Comparison of ENCODE assay signal across 8 mouse cellular contexts in the genomic region with DNA sequence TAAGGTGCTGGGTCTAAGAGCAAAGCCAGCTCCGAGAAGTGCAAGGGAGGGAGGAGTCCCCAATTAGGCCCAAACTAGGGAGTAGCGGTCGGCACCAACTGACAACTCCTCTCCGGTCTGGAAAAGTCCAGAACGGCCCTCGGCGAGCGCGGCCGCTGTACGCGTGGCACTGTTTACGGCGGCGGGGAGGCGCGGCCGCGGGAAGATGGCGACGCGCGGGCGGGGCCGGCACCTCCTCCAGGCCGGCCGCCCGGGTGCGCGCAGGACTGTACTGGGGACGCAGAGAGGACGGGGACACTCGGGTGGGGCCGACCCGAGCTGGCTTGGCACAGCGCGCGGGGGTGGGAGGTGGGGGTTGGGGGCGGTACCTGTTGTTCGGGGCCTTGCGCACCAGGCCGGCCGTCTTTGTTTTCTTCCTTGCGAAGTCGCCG. TPM values are rescaled to one million over a fixed set of nuclear protein-coding genes. Genes with fewer than 3 reads are reported as not detected.
A peak's percentile ranks its signal among the peaks of the same experiment; 100 is the strongest.
DNase-seq lines count a peak whose midpoint lies in the region; ATAC-seq and TF ChIP-seq lines count a peak whose summit lies in the region.

No protein-coding gene starts in this region.

- TF ChIP-seq CTCF in lung, postnatal 0 days (IDR thresholded peaks at IDR 0.05), result no peak

- H3K4me3 ChIP-seq in embryonic facial prominence, embryonic 10.5 days, result peak overlapping the region; percentile 95
- H3K4me3 ChIP-seq in heart, embryonic 11.5 days (ENCODE audit: low read depth, low read length), result peak overlapping the region; percentile 92
- peak overlapping the region; percentile 67 for H3K4me3 ChIP-seq in kidney, embryonic 15.5 days (replicated peaks)
- peak overlapping the region; percentile 89 for H3K4me3 ChIP-seq in lung, postnatal 0 days (ENCODE audit: low read depth, low read length)

- peaks cover 20% of the 10 kb centered on the region for H3K36me3 ChIP-seq in embryonic facial prominence, embryonic 10.5 days (replicated peaks)
- peaks cover 3% of the 10 kb centered on the region; the same call in 1 of the 2 replicates for H3K36me3 ChIP-seq in heart, embryonic 11.5 days (ENCODE audit: control insufficient read depth, insufficient read depth, low read length)
- H3K36me3 ChIP-seq in kidney, embryonic 15.5 days, result peaks cover 19% of the 10 kb centered on the region
- peaks cover 6% of the 10 kb centered on the region for H3K36me3 ChIP-seq in lung, postnatal 0 days (ENCODE audit: insufficient read depth, low read length)

- H3K4me2 ChIP-seq in heart, embryonic 11.5 days, result peak overlapping the region; percentile 90
- H3K4me2 ChIP-seq in kidney, embryonic 15.5 days, result peak overlapping the region; percentile 65
- peak overlapping the region; percentile 97 for H3K4me2 ChIP-seq in lung, postnatal 0 days (replicated peaks; ENCODE audit: low read depth, low read length)

- WGBS in embryonic facial prominence, embryonic 10.5 days, result under 1% methylated on average over 46 of the region's 46 CpGs
- WGBS in heart, embryonic 11.5 days (ENCODE audit: insufficient replicate concordance), result under 1% methylated on average over 43 of the region's 46 CpGs
- under 1% methylated on average over 46 of the region's 46 CpGs for WGBS in kidney, embryonic 15.5 days
- under 1% methylated on average over 33 of the region's 46 CpGs for WGBS in lung, postnatal 0 days

- peaks cover 48% of the 10 kb centered on the region for H3K4me1 ChIP-seq in embryonic facial prominence, embryonic 10.5 days
- peaks cover 51% of the 10 kb centered on the region for H3K4me1 ChIP-seq in heart, embryonic 11.5 days (ENCODE audit: control insufficient read depth, insufficient read depth, low read length)
- peaks cover 57% of the 10 kb centered on the region for H3K4me1 ChIP-seq in kidney, embryonic 15.5 days
- H3K4me1 ChIP-seq in lung, postnatal 0 days (ENCODE audit: insufficient read depth, low read depth, low read length), result peaks cover 52% of the 10 kb centered on the region

- H3K27me3 ChIP-seq in embryonic facial prominence, embryonic 10.5 days (replicated peaks; ENCODE audit: low read depth, poor library complexity, severe bottlenecking), result peaks cover 16% of the 10 kb centered on the region; the same call in 1 of the 2 replicates
- no peaks in the 10 kb centered on the region for H3K27me3 ChIP-seq in heart, embryonic 11.5 days (ENCODE audit: control insufficient read depth, insufficient read depth, low read length)
- no peaks in the 10 kb centered on the region for H3K27me3 ChIP-seq in kidney, embryonic 15.5 days
- no peaks in the 10 kb centered on the region for H3K27me3 ChIP-seq in lung, postnatal 0 days (replicated peaks; ENCODE audit: insufficient read depth, low read length)

- no peaks in the 10 kb centered on the region for H3K9me3 ChIP-seq in embryonic facial prominence, embryonic 10.5 days
- no peaks in the 10 kb centered on the region for H3K9me3 ChIP-seq in heart, embryonic 11.5 days (replicated peaks; ENCODE audit: control insufficient read depth, low read length)
- H3K9me3 ChIP-seq in kidney, embryonic 15.5 days (replicated peaks), result no peaks in the 10 kb centered on the region
- no peaks in the 10 kb centered on the region for H3K9me3 ChIP-seq in lung, postnatal 0 days (ENCODE audit: low read length)

- peak overlapping the region; percentile 89 for H3K27ac ChIP-seq in embryonic facial prominence, embryonic 10.5 days (replicated peaks)
- H3K27ac ChIP-seq in heart, embryonic 11.5 days (ENCODE audit: low read depth, low read length), result peak overlapping the region; percentile 91
- H3K27ac ChIP-seq in kidney, embryonic 15.5 days, result peak overlapping the region; percentile 91
- H3K27ac ChIP-seq in lung, postnatal 0 days (ENCODE audit: low read length), result peak overlapping the region; percentile 99

- peak overlapping the region; percentile 90 for H3K9ac ChIP-seq in heart, embryonic 11.5 days (ENCODE audit: low read depth, low read length)
- H3K9ac ChIP-seq in kidney, embryonic 15.5 days, result peak overlapping the region; percentile 67
- H3K9ac ChIP-seq in lung, postnatal 0 days (replicated peaks; ENCODE audit: low read depth), result peak overlapping the region; percentile 90

- no peak for TF ChIP-seq EP300 in lung, postnatal 0 days (IDR thresholded peaks at IDR 0.05)

- peak; percentile 48 to 53 for DNase-seq in urinary bladder, adult 18-20 months (ENCODE audit: low spot score in 2 of 2)
- DNase-seq in urinary bladder, postnatal 10 days (ENCODE audit: low spot score), result no peak
- peak; percentile 63 for DNase-seq in embryonic facial prominence, embryonic 10.5 days (ENCODE audit: low spot score)
- DNase-seq in lung, postnatal 0 days (ENCODE audit: low spot score), result peak; percentile 86
- DNase-seq in right cerebral cortex, postnatal 14 days, result peak; percentile 52
- peak; percentile 55 to 64 for DNase-seq in urinary bladder, postnatal 4 days (ENCODE audit: low spot score in 2 of 2)

- ATAC-seq in heart, embryonic 11.5 days (replicated peaks; ENCODE audit: insufficient number of reproducible peaks, low FRiP score, low TSS enrichment), result no peak
- peak; percentile 10 for ATAC-seq in kidney, embryonic 15.5 days (replicated peaks; ENCODE audit: low FRiP score)
- ATAC-seq in lung, postnatal 0 days, result peak; percentile 49

RNA-seq across cellular contexts. Expression of a gene that starts 0.5 kb away (rescaled TPM):
- 18.7 and 23.0 TPM in 2 replicates for polyA plus RNA-seq in embryonic facial prominence, embryonic 10.5 days (2016; fragmentation: Nextera tagmentation; extraction: Ambion mirVana)
- 23.3 and 26.7 TPM in 2 replicates for polyA plus RNA-seq in heart, embryonic 11.5 days (2014; fragmentation: Nextera tagmentation; extraction: Ambion mirVana)
- polyA plus RNA-seq in kidney, embryonic 15.5 days (2015; fragmentation: Nextera tagmentation; extraction: Ambion mirVana), result 40.6 and 44.3 TPM in 2 replicates
- 65.1 and 68.2 TPM in 2 replicates for polyA plus RNA-seq in lung, postnatal 0 days (2015; fragmentation: Nextera tagmentation; extraction: Ambion mirVana)

RNA-seq across cellular contexts. Expression of a gene that starts 17.6 kb away (rescaled TPM):
- 53.0 and 60.0 TPM in 2 replicates for polyA plus RNA-seq in embryonic facial prominence, embryonic 10.5 days (2016; fragmentation: Nextera tagmentation; extraction: Ambion mirVana)
- polyA plus RNA-seq in heart, embryonic 11.5 days (2014; fragmentation: Nextera tagmentation; extraction: Ambion mirVana), result 28.8 and 31.2 TPM in 2 replicates
- 37.8 and 46.1 TPM in 2 replicates for polyA plus RNA-seq in kidney, embryonic 15.5 days (2015; fragmentation: Nextera tagmentation; extraction: Ambion mirVana)
- polyA plus RNA-seq in lung, postnatal 0 days (2015; fragmentation: Nextera tagmentation; extraction: Ambion mirVana), result 8.2 and 8.6 TPM in 2 replicates

RNA-seq across cellular contexts. Expression of a gene that starts 17.7 kb away (rescaled TPM):
- polyA plus RNA-seq in embryonic facial prominence, embryonic 10.5 days (2016; fragmentation: Nextera tagmentation; extraction: Ambion mirVana), result 0.67 and 0.69 TPM in 2 replicates
- polyA plus RNA-seq in heart, embryonic 11.5 days (2014; fragmentation: Nextera tagmentation; extraction: Ambion mirVana), result 0.38 and 0.52 TPM in 2 replicates
- 0.31 and 0.34 TPM in 2 replicates for polyA plus RNA-seq in kidney, embryonic 15.5 days (2015; fragmentation: Nextera tagmentation; extraction: Ambion mirVana)
- 0.63 and 0.99 TPM in 2 replicates for polyA plus RNA-seq in lung, postnatal 0 days (2015; fragmentation: Nextera tagmentation; extraction: Ambion mirVana)
